Mouse (Mus musculus) heart, embryonic 14.5 days (tissue): Measurements from ENCODE around the gene Agfg2. TPM values are rescaled to one million over a fixed set of nuclear protein-coding genes. Genes with fewer than 3 reads are reported as not detected.
"Not testable (repeated sequence)": the region's sequence is repeated elsewhere in the genome, so short reads cannot be mapped to it uniquely, and the experiment has no call there.

Source experiments
- ATAC-seq: fragments of 200-750 bp; cut with Nextera tagmentation; 2 replicates; pipeline ENCODE4 v1.8.0; 2017; ENCODE audit warnings: low read depth, moderate TSS enrichment; ENCODE audit not compliant: insufficient number of reproducible peaks, insufficient read depth, low FRiP score
- H3K27ac ChIP-seq, 2 experiments: fragments of 200-500 bp in 1 of 2; fragments of 300-500 bp in 1 of 2; sonication (generic) in 1 of 2; replicated peaks in 1 of 2; 2 replicates each; pipeline ENCODE4 v1.5.1; 2012 to 2014; ENCODE audit warnings: low read depth in 2 of 2, low read length in 2 of 2, control low read depth in 1 of 2, mild to moderate bottlenecking in 1 of 2, mixed read lengths in 1 of 2; ENCODE audit not compliant: control insufficient read depth in 1 of 2, insufficient read depth in 1 of 2
- H3K27me3 ChIP-seq: fragments of 300-500 bp; sonication (generic); 2 replicates; pipeline ENCODE4 v1.6.1; 2014; ENCODE audit warnings: mild to moderate bottlenecking, low read length, control low read depth; ENCODE audit not compliant: control insufficient read depth, insufficient read depth
- H3K36me3 ChIP-seq: fragments of 300-500 bp; sonication (generic); 2 replicates; pipeline ENCODE4 v1.6.1; 2014; ENCODE audit warnings: mild to moderate bottlenecking, control low read depth, low read length, mixed read lengths; ENCODE audit not compliant: control insufficient read depth, insufficient read depth
- H3K4me1 ChIP-seq, 2 experiments: fragments of 200-500 bp in 1 of 2; fragments of 300-500 bp in 1 of 2; sonication (generic) in 1 of 2; 2 replicates each; pipeline ENCODE4 v1.6.1; 2012 to 2014; ENCODE audit warnings: low read length in 2 of 2, control low read depth in 1 of 2, mixed read lengths in 1 of 2; ENCODE audit not compliant: control insufficient read depth in 2 of 2, insufficient read depth in 2 of 2
- H3K4me2 ChIP-seq: fragments of 300-500 bp; sonication (generic); 2 replicates; pipeline ENCODE4 v1.6.1; 2014; ENCODE audit warnings: mild to moderate bottlenecking, low read length
- H3K4me3 ChIP-seq, 2 experiments: fragments of 200-500 bp in 1 of 2; fragments of 300-500 bp in 1 of 2; sonication (generic) in 1 of 2; 2 replicates each; pipeline ENCODE4 v1.5.1; 2012 to 2014; ENCODE audit warnings: low read length in 2 of 2, mild to moderate bottlenecking in 2 of 2, control low read depth in 1 of 2, low read depth in 1 of 2, moderate library complexity in 1 of 2; ENCODE audit not compliant: control insufficient read depth in 1 of 2, insufficient read depth in 1 of 2
- H3K9ac ChIP-seq: fragments of 300-500 bp; sonication (generic); 2 replicates; pipeline ENCODE4 v1.6.1; 2014; ENCODE audit warnings: mild to moderate bottlenecking, low read length
- H3K9me3 ChIP-seq: fragments of 300-500 bp; sonication (generic); 2 replicates; pipeline ENCODE4 v1.6.1; 2016; ENCODE audit warnings: low read length, control low read depth; ENCODE audit not compliant: control insufficient read depth
- WGBS: fragments of 180-500 bp; shearing (Covaris S2); extraction: QIAGEN DNeasy Blood & Tissue Kit; methylation state at CpG from one replicate; pipeline ENCODE4 v1.1.7; 2014; 5-methylcytosine and 5-hydroxymethylcytosine counted together
- polyA plus RNA-seq: library from polyadenylated mRNA; unstranded; fragments of >200 nt; fragmentation: Nextera tagmentation; extraction: Ambion mirVana; gene quantifications from 2 replicates; pipeline ENCODE4 v1.2.1, GENCODE M21; 2014

Gene Agfg2
- polyA plus RNA-seq, 1 experiment from 2014 or later, result 10.7 TPM

- H3K36me3 ChIP-seq, H3K27ac ChIP-seq, H3K9me3 ChIP-seq, ATAC-seq, H3K4me2 ChIP-seq, H3K4me3 ChIP-seq, H3K27me3 ChIP-seq, H3K9ac ChIP-seq: not testable (repeated sequence)
- peaks cover 29 to 31% of the 10 kb centered on the region in 2 experiments for H3K4me1 ChIP-seq
- 91% methylated on average over 2 of the region's 2 CpGs for WGBS
Measured at GRCm38 (mm10) chr5:137614921-137615320, 69.6 kb downstream of the Agfg2 start.

GRCm38 (mm10) chr5:137613550-137613949, 71.0 kb downstream of the Agfg2 start, which contains the start of gene Pcolce:
Gene Pcolce, minus strand, starts transcription at chr5:137613784.
- 26% methylated on average over 11 of the region's 11 CpGs for WGBS
- Histone ChIP-seq H3K27me3 (no peaks in the 10 kb centered on the region), H3K27ac (peak within 1 kb of the TSS; percentile 31 to 33; a peak in 2 of 4 replicates), H3K4me3 (no peak within 1 kb of the TSS), H3K4me1 (peaks cover 34 to 36% of the 10 kb centered on the region in 2 experiments), H3K4me2 (no peak within 1 kb of the TSS), H3K9me3 (no peaks in the 10 kb centered on the region), H3K36me3 (no peaks in the 10 kb centered on the region), H3K9ac (no peak within 1 kb of the TSS; the same call in 1 of the 2 replicates)
- no peak for ATAC-seq

GRCm38 (mm10) chr5:137613076-137613475, 71.5 kb downstream of the Agfg2 start:
- Histone ChIP-seq H3K36me3 (no peaks in the 10 kb centered on the region), H3K9ac (no peak overlapping the region; the same call in 1 of the 2 replicates), H3K27ac (0 out of 4 replicates have a peak overlapping the region, but pooled peaks of 1 of the 2 experiments have one; percentile 33), H3K4me1 (peaks cover 39 to 41% of the 10 kb centered on the region in 2 experiments), H3K4me3 (no peak overlapping the region), H3K4me2 (no peak overlapping the region), H3K9me3 (no peaks in the 10 kb centered on the region), H3K27me3 (no peaks in the 10 kb centered on the region)
- WGBS, result 77% methylated on average over 5 of the region's 5 CpGs
- no peak for ATAC-seq

- ATAC-seq, result peak; percentile 44; the same call in 1 of the 2 replicates
- Histone ChIP-seq H3K36me3 (peaks cover 17% of the 10 kb centered on the region), H3K9ac (peak overlapping the region; percentile 74), H3K9me3 (no peaks in the 10 kb centered on the region), H3K4me1 (peaks cover 39 to 43% of the 10 kb centered on the region in 2 experiments), H3K4me3 (peak overlapping the region; percentile 34 to 45), H3K27me3 (no peaks in the 10 kb centered on the region), H3K4me2 (peak overlapping the region; percentile 63), H3K27ac (peak overlapping the region; percentile 89 to 93)
- 3% methylated on average over 5 of the region's 6 CpGs for WGBS
Measured at GRCm38 (mm10) chr5:137611245-137611602, 73.3 kb downstream of the Agfg2 start.

GRCm38 (mm10) chr5:137610548-137611244, 73.8 kb downstream of the Agfg2 start:
- Histone ChIP-seq H3K27ac (peak overlapping the region; percentile 89 to 93), H3K9me3 (no peaks in the 10 kb centered on the region), H3K27me3 (no peaks in the 10 kb centered on the region), H3K4me3 (peak overlapping the region; percentile 34 to 45), H3K36me3 (peaks cover 22% of the 10 kb centered on the region), H3K4me1 (peaks cover 39 to 43% of the 10 kb centered on the region in 2 experiments), H3K4me2 (peak overlapping the region; percentile 63), H3K9ac (peak overlapping the region; percentile 74)
- WGBS, result 2% methylated on average over 12 of the region's 12 CpGs
- ATAC-seq, result peak; percentile 37

- H3K4me3 ChIP-seq, result peak overlapping the region; percentile 34 to 45
- peak overlapping the region; percentile 37 to 93; a peak in 3 of 4 replicates for H3K27ac ChIP-seq
- peaks cover 39 to 43% of the 10 kb centered on the region in 2 experiments for H3K4me1 ChIP-seq
- peak overlapping the region; percentile 63 for H3K4me2 ChIP-seq
- no peaks in the 10 kb centered on the region for H3K9me3 ChIP-seq
- peak overlapping the region; percentile 74 for H3K9ac ChIP-seq
- no peaks in the 10 kb centered on the region for H3K27me3 ChIP-seq
- 58% methylated on average over 4 of the region's 4 CpGs for WGBS
- peaks cover 28% of the 10 kb centered on the region for H3K36me3 ChIP-seq
- no peak for ATAC-seq
Measured at GRCm38 (mm10) chr5:137610056-137610455, 74.5 kb downstream of the Agfg2 start.

GRCm38 (mm10) chr5:137609292-137609691, 75.2 kb downstream of the Agfg2 start:
- Histone ChIP-seq H3K36me3 (peaks cover 34% of the 10 kb centered on the region), H3K9me3 (no peaks in the 10 kb centered on the region), H3K4me3 (no peak overlapping the region), H3K4me2 (no peak overlapping the region), H3K9ac (no peak overlapping the region), H3K27me3 (no peaks in the 10 kb centered on the region), H3K27ac (no peak overlapping the region), H3K4me1 (peaks cover 39 to 43% of the 10 kb centered on the region in 2 experiments)
- WGBS, result 76% methylated on average over 3 of the region's 3 CpGs
- no peak for ATAC-seq
